Mouse (Mus musculus): ENCODE results near the gene Gm21988.

Gene Gm21988

DNA sequence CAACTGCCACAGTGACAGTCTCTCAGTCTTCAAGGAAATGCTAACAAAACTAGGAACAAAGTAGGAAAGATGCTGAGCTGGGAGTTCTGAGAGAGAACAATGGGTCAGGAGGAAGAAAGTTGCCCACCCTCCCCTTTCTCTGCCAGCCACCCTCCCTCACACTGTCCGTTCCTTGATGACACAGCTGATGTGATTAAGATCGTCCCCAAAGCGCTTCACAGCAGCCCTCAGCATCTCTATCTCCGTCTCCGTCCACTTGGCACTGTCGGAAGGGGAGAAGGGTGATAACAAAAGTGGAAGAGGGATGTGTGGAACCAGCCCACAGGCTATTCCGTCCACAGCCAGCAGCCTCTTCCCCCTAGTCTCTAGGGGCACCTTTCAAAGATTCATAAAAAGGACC lies 2.9 kb downstream of the Gm21988 start:
- peak in 1 of 2 experiments; percentile 16 for DNase-seq (ENCODE audit: low spot score in 2 of 2)

DNA sequence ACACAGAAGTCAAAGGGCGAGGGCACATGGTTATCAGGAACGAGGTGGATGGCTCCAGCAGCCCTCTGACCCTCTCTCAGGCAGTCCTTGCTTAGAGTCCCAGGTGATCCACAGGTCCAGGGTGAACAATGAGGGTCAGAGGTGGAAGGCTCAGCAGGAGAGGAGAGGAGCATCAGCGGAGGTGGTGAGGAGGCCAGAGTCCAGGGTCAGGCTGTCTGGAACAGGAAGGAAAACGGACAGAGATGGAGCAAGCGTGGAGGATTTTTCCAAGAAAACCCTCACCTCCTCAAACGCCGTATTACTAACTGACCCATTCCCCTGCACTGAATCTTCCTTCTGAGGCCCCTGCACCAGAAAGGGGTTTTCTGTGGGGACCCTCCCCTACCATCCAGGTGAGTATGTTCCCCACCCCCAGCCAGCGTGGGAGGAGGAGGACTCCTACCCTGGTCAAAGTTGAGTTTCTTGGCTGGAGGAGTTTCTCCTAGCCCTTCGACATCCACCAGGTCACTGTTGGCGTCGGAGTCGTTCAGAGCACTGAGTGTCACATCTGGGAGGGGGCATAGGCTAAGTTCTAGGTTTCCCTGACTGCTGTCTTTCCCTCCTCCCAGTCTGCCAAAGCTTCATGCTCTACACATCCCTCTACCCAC lies 4.3 kb downstream of the Gm21988 start:
- no peak for DNase-seq (ENCODE audit: low spot score in 2 of 2)

DNA sequence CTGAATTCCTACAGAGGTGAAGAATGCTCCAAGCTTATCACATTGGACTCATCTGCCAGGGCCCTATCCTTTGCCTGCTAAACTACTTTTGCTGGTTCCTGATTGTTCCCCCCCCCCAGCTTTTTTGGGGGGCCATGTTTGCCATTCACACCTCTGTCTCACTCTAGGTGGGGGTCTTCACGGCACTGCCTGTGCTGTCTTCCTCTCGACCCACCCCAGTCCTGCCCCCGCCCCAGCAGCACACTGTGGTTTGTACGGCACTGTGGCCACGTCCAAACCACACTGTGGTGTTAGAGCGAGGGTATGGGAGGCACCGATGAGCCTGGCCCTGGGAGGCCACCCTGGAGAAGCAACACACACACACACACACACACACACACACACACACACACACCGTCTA lies 5.1 kb downstream of the Gm21988 start:
- DNase-seq (ENCODE audit: low spot score in 2 of 2): no peak

DNA sequence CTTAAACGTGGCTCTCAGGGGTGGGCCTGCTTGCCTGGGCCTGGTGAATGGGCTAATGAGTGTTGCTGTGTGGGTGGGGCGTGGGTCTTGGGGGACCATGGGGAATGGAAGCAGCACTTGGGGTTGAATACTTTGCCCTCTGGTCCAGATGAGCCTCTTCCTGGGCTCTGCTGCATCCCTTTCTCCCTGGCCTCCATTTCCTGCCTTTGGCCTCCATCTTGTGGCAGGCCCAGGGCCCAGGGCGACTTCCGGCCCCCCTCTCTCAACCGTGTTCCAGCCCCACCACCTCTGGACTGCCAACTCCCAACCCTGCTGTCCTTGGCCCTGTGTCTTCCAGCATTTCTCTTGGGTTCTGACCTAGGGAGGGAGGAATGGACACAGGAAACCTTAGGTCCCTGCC lies 5.6 kb downstream of the Gm21988 start:
- DNase-seq (ENCODE audit: low spot score in 2 of 2): peak in 1 of 2 experiments; percentile 14

DNA sequence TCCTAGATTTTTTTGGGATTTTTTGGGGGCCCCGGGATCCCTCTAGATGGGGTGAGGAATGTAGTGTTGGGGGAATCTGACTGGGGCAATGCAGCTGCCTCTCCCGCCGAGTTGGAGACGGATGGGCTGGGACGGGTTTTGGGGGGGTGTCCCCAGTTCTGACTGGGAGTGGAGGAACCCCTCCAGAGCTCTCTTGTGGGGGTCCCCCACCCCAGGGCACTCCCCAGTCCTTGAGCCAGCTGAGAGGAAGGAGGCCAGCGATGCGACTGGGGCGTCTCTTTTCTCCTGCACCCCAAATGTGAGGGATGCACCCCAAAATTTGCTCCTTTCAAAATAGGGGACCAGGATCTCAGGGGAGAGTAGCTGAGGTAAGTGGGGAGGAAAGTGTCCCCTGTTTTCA lies 6.6 kb downstream of the Gm21988 start:
- no peak for DNase-seq (ENCODE audit: low spot score in 2 of 2)

DNA sequence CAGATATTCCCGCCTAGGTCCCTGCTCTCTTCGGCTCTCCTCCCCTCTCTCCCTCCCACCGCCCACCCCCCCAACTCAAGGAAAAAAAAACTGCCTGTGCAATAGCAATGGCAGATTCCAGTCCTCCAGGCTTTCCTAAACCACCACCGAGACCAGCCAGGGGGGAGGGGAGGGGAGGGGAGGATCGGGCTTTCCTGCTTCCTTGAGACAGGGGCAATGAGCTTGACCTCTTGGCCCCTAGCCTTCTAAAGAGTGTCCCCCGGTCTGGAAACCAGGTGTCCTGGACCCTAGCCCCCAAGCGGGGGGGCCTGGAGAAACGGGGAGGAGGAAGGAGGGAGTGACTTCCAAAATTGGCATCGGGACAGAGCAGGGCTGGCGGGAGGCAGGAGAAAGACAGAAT lies 7.1 kb downstream of the Gm21988 start:
- DNase-seq (ENCODE audit: low spot score in 2 of 2): no peak

DNA sequence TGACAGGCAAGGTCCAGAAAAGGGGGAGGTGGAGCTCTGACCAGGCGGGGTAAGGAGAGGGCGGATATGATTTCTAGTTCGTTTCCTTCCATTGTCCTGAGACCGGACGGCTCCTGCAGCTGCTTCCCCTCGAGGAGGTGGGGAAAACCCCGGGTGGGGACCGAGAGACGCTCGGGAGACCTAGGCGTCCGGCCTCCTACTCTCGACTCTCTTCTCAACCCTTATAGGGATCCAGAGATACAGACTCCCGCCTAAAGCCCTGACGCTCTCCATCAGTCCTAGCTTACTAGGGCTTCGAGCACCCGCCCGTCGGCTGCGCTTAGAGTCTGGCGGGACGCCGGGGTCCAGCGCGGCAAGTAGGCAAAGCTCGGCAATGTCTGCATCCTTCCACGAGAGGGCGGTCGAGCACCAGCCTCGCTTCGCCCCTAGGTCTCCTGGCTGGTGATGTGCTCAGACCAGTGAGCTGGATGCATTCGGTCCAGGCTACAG lies 9.3 kb downstream of the Gm21988 start:
- DNase-seq (ENCODE audit: low spot score in 2 of 2): peak; percentile 83 to 95

DNA sequence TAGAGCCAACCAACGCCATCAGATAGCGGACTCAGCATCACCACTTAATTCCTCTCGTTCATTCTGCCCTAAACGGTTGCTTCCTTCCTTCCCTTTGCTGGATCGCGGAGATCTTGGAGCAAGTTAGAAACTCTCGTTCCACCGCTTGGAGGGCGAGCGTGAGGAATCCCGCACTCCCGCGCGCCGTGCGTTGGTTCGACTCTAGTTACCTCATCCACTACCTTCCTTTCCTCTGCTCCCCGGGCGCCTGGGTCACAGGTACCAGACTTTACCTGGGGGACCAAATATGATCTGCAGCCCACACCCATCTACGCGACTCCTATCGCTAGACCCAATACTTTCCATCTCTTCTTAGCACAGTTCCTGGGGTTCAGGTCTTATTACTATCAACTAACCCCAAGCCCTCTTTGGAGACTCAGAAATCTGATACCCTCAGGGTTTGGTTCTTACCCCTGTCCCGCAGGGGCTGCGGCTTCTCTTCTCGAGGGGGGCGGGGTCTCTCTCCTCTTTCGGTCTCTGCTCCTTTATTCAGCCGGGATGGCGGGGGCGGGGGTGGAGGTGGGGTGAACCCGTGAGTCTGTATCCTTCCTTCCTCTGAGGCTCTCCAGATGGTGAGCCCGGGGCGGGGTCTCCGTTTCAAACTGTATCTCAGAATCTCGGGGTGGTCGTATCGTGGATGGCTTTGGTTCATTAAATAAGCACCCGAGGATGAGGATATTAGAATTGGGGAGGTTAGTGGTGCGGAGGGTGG lies 10.2 kb downstream of the Gm21988 start, which contains the start of gene Bcl6b:
Gene Bcl6b, minus strand, starts transcription at position 539 of the 751 bp plus-strand sequence.
- DNase-seq (ENCODE audit: low spot score in 2 of 2): peak in 1 of 2 experiments; percentile 73

DNA sequence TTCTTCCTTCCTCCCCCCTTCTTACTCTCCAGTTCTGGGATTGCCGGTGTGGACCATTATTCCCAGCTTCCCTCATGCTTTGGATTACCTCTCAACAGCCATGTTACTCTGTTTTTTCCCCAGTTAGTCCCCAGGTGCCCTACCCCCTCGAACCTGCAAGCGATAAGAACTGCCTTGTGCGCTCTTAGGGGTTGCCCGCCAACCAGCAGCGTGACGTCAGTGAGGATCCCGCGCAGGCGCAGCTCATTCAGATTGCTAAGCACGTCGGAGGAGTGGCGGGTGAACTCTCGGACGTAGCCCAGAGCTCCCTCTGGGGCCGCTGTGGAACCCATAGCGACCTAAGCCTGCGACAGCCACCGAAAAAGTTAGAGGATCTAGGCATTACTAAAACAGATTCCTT lies 10.8 kb downstream of the Gm21988 start:
- DNase-seq (ENCODE audit: low spot score in 2 of 2): peak; percentile 88 to 93

DNA sequence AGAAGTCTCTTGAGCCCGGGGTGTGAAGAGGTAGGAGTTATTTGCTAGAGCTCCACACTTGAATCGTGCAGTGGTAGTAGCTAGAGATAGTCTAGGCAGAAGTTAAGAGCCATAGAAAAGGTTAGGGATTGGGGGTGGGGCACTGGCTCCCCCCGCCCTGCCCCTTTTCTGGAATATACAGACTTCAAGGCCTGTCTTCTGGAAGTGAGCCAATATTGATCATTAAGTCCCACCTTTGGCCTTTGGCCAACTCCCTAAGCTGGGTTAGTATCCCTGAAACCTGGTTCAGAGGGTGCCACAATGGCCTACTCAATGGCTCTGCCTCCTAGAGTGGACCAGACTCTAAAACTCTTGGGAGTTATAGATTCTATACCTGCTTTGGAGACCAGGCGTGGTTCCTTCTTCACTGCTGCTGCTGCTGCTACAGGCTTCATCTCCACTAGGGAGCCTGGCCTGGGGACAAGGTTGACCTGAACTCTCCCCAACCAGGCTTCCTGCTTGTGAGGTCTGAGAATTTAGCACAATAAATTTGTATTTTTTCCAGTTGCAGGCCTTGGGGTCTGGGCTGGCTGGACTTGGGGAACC lies 11.9 kb downstream of the Gm21988 start:
- no peak for DNase-seq (ENCODE audit: low spot score in 2 of 2)

DNA sequence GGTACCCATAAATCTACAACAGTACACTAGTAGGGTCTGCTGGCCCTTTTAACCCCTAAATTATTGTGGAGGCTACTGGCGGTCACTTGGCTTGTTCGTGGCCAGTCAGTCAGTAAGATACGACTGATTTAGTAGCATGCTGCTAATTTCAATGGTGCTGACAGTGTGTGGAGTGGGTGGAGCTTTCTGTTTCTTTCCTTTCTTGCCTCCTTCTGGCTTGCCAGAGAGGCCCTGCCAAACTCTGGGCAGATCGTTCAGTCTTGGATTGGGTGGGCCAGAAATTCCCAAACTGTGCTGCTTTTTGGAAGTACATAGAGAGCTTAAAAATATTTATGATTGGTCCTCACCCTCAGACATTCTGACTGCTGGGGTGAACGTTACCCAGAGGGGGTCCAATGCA lies 12.5 kb downstream of the Gm21988 start:
- no peak for DNase-seq (ENCODE audit: low spot score in 2 of 2)

DNA sequence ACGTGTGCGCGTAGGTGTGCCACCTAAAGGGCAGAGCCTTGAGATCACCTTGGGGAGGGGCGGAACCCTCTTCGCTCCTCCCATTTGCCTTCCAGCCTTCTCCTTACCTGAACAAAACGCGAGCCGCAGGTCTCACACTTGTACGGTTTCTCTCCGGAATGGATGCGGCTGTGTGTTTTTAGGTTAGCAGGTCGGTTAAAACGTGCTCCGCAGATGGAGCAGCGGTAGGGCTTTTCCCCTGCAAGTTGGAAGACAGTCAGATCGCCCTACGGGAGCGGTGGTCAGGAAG lies 13.1 kb downstream of the Gm21988 start:
- peak in 1 of 2 experiments; percentile 13 for DNase-seq (ENCODE audit: low spot score in 2 of 2)

DNA sequence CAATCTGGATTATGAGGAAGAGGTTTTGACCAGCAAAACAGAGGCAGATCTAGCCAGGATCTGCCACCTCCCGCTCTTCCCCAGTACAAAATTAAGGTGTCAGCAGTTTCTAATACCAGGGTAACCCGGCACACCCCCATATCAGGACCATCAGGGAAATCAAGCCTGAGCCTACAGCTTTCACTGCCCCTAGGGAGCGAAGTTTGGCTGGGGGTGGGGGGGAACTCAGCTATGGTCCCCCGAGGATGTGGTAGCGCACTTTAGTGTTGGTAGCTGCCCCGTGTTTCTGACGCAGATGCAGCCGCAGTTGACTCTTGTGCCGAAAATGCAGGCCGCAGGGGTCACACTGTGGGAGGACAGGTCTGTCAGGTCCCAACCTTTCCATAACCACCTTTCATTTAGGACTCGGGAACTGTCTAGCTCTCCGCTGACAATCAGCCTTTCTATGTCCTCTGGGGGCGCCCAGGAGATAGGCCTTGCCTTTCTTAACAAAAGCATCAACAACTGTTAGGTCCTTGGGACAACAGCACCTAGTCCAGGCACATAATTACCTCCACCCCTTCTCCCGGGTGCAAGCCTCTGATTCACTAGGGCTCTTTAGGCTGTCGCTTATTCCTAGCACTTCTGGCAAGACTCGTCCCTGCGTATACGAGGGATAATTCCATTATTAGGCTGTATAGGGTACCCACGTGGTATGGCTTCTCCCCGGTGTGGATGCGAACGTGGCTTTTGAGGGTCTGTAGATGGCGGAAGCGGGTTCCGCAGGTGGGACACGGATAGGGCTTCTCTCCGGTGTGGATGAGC lies 13.6 kb downstream of the Gm21988 start:
- no peak for DNase-seq (ENCODE audit: low spot score in 2 of 2)

DNA sequence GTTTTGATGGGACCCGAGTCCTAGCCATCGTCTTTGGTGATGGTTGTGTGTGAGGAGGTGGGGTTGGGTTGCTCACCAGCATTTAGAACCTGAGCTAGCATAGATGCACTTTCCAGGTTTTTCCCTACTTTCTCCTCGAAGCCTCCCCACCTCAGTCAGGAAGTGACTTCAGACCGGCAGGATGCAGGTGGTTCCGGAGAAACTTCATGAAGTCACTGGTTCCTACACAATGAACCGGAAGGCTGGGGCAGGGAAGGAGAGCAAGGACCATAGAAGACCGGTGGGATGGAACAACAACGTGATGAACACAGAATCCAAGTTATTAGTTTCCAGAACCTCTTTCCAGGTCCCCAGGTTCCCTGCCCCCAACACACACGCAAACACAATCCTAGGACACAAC lies 15.9 kb downstream of the Gm21988 start:
- no peak for DNase-seq (ENCODE audit: low spot score in 2 of 2)

DNA sequence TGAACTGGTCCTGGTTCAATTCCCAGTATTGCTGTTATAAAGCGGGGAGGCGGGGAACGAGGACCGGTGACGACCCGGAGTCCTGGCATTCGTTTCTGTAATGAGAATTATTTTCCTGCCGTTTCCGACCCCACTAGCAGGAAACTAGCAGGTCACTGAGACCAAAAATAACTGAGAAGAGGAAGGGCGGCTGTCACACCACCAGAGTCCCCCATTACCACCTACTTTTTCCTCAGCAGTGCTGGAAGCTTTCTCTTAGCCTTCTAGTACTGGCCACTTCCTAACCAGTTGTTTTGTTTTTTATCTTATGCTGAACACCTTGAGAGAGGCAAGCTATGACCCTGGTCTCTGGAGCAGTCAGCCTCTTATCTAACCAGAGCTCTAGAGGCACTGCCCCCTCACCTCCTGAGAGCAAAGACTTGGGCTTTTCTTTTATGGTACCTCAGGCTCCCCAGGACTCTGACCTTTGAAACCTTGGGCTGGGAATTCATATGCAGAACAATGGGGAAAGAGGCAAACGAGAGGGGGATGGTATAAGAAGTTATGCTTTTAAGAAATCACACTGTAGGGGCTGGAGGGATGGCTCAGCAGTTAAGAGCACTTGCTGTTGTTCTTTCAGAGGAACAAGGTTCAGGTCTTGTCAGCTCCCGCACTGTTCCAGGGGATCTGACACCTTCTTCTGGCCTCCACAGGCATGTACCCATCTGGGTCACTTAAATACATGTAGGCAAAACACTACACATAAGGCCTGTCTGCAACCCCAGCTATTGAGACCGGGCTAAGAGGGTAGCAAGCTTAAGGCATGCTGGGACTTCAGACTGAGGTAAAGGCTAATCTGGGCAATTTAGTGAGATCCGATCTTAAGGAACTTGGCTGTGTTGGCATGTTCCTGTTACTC lies 17.8 kb downstream of the Gm21988 start:
- peak; percentile 32 to 71 for DNase-seq (ENCODE audit: low spot score in 2 of 2)

DNA sequence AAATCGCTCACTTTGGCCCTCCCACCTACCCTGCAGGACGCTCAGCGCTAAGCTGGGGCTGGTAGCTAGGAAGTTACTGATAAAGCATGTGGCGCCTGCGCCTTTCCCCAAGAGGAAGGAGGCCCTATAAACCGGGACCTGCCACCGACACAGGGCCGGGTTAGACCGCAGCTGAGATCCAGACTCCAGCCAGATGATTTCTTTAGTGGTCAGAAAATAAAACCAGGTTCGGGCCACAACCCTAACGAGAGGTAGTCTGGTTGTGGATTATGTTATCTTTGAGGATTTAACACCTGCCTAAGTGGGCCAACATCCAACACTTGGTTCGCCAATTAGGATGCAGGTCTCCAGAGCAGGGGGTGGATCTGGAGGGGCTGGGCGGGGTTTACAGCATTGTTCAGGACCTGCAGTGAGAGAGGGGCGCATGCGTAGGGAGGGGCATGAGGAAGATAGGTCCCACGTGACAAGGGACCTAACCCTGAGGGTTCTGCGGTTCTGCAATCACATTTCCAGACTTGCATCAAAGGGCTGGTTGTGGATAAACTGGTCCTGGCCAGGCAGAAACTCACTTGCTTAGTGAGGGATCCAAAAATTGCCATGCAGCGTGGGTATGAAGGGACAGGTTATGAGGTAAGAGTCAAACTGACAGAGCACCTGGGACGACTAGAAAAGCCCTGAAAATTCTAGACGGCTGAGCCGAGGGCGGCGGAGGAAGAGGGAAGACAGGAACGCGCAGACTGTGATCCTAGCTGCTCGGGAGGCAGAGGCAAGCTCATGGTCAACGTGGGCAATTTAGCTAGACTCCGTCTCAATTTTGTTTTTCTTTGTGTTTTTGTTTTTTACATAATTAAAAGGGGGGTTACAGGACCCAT lies 18.7 kb downstream of the Gm21988 start, which contains the start of gene Slc16a13:
Gene Slc16a13, minus strand, starts transcription at position 334 of the 872 bp plus-strand sequence.
- DNase-seq (ENCODE audit: low spot score in 2 of 2): peak; percentile 90 to 92

DNA sequence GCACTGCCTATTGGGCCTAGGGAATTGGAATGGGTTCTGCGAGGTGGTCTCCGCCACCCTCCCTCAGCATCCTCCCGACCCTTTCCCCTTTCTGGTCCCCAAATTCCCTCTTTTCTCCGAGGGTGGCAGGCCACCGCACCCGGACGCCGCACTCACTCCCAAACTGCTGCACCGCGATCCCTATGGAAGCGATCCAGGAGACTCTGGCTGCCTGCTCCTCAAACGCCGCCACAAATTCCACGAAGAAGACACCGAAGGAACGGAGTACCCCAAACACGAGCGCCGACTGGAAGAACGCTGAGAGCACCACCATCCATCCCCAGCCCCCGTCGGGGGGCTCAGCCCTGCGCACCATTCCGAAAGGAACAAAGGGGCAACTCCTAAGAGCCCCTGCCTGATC lies 19.3 kb downstream of the Gm21988 start:
- no peak for DNase-seq (ENCODE audit: low spot score in 2 of 2)

DNA sequence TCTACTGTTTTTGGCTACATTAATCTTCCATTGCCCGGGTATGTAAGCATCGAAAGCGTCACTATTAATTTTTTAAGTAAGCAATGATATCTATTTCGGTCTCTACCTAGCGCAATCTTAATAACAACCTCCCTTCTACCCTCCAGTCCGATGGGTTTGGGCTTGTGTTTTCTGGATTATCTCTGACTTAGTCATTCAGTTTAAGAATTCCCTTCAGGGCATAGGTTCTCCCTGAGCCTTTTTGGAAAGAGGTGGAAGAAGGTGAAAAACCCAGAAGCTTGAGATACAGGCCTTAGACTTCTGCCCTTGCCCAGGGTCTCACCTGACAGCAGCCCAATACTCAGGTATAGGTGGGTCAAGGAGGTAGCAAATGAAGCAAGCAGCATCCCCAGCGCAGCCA lies 19.8 kb downstream of the Gm21988 start:
- no peak for DNase-seq (ENCODE audit: low spot score in 2 of 2)

DNA sequence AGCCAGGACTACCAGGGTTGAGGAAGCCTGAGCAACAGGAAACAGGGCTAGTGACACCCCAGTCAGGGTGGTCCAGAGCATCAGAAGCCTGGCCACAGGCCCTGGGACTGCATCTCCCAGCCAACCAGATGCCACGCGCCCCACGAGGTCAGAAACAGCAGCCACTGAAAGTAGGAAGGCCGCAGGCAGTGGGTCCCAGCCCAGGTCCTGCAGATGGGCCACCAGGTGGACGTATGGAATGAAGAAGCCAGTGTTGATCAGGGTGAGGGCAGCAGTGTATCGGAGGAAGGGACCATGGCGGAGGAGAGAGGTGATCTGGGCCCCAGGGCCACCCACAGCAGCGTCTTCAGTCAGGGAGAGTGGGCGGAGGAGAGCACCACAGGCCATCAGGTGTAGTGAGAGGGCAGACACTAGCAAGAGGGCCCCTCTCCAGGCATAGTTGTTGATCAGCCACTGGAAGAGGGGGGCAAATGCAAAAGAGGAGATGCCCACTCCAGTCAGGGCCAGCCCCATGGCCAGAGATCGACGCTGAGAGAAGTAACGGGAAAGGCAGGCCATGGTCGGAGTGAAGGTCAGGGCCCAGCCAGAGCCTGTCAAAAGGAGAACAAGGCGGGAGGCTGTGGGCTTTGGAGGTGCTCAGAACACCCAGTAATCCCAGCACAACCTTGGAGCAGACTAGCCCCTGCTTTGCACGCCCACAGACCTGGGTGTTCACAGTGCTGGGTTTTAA lies 20.7 kb downstream of the Gm21988 start:
- DNase-seq (ENCODE audit: low spot score in 2 of 2): peak in 1 of 2 experiments; percentile 15

Measured in spleen, postnatal 4 days (tissue).